Mouse (Mus musculus) lung, adult 2 months (tissue): ENCODE results near the gene Mapk1.

Source experiments
- CTCF ChIP-seq: fragments of 200-500 bp; IDR thresholded peaks from 2 replicates; pipeline ENCODE4 v1.5.1; 2011; ENCODE audit warnings: mild to moderate bottlenecking, low read length, control low read depth; ENCODE audit not compliant: insufficient read depth
- POLR2A ChIP-seq: fragments of 200-500 bp; IDR thresholded peaks from 2 replicates; pipeline ENCODE4 v1.6.1; 2011; ENCODE audit warnings: low read depth, mild to moderate bottlenecking, control low read depth, low read length, borderline replicate concordance; ENCODE audit errors: extremely low read depth

- no peak for TF ChIP-seq POLR2A
- no peak for TF ChIP-seq CTCF
Measured at GRCm38 (mm10) chr16:16984423-16984941, 1.3 kb downstream of the Mapk1 start.
